Mouse (Mus musculus) ES-E14 (cell line): ENCODE data around the gene Amigo3.

Experiments used
- HCFC1 ChIP-seq: IDR thresholded peaks from 2 replicates; pipeline ENCODE4 v1.6.1; 2012; ENCODE audit warnings: low read length, inconsistent platforms, borderline replicate concordance; ENCODE audit not compliant: insufficient read depth
- MAFK ChIP-seq: IDR thresholded peaks from 2 replicates; pipeline ENCODE4 v1.6.1; 2014; ENCODE audit warnings: mild to moderate bottlenecking, low read depth, low read length, inconsistent platforms; ENCODE audit not compliant: insufficient read depth
- ZC3H11A ChIP-seq: IDR thresholded peaks from 2 replicates; pipeline ENCODE4 v1.6.1; 2012; ENCODE audit warnings: low read depth, mild to moderate bottlenecking, inconsistent platforms, low read length, borderline replicate concordance

DNA sequence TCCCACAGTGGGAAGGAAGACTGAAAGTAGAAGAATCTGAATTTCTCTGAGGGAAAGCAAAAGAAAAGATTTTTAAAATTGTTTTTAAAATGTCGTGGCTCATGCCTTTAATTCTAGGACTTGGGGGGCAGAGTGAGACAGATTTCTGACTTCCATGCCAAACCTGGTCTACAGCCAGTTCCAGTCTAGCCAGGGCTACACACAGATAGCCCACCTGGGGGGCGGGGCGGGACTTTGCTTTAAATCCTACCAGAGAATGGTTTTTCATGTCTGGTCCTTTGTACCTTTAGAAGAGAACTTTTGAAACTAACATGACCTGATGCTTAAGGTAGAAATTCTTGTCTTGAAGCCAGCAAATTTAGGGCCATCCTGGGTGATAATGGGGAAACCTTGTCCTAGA, 29.7 kb upstream of the Amigo3 start:
- no peak for TF ChIP-seq MAFK
- TF ChIP-seq HCFC1, result no peak
- TF ChIP-seq ZC3H11A, result no peak
